Mouse (Mus musculus): ENCODE measurements around the gene Ankrd27. TPM values are rescaled to one million over a fixed set of nuclear protein-coding genes. Genes with fewer than 3 reads are reported as not detected.

Ankrd27 gene
- polyA plus RNA-seq (2015; fragmentation: Illumina TruSeq; extraction: RNeasy Lipid Tissue Mini Kit (QIAGEN cat#74804); ENCODE audit: insufficient read depth, low read depth, low replicate concordance), result 6.7 TPM

DNA sequence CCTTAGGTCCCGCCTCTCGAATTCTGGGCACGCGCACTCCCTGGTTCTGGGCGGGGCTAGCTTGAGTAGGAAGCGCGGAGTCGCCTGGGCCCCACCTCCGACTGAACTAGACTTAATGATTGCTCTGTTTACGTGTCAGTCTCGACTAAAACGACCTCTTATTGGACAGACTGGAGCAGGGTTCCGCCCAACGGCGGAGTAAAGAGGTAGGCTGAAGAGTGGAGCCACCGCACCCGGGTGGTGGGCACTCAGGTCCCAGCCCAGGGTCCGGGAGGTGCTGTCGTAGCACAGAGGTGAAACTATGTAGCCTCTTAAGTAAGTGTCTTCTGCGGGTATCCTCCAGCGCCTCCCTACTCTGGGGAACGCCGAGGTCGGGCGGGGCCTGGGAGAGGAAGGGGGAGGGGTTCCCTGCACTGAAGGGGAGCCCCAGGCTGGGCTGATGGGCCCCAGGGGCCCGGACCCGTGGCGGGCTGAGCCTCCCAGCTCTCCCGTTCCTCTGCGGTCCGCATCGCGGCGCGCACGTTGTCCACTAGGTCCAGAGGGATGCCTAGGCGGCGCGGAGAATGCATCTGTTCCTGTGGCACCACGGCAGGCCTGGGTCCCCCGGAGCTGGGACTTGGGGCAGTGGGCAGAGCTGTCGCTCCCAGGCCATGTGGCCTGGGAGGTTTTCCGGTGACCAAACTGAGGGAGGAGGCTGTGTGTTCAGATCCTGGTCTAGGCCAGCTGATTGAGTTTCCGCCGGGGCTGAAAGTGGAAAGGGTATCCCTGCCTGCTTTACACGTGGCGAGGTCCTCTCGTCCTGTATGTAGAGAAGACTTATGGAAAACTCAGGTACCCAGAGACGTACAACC lies at the start of gene Ankrd27:
TSS of gene Ankrd27 (plus strand) at position 190 of the 851 bp plus-strand sequence.

DNA sequence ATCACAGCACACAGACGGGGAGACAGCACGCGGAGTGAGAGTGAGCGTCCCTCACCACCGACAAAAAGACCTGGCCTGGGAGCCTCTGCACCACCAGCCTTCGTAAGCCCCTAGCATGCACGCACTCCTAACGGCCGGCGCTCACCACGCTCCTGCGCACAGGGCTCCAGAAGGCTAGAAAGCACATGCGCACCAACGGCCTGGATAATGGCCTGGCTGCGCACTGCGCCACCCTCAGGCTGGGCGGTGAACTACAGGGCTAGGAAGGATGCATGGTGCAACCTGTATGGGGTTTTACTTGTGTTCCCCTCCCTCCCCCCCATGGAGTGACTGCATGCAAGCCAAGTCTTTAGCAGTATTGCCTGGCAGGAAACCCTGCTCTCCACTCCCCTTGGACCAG lies 48.5 kb upstream of the Ankrd27 start, which contains the start of gene Tdrd12:
TSS of gene Tdrd12 (minus strand) at position 184 of the 400 bp plus-strand sequence.

DNA sequence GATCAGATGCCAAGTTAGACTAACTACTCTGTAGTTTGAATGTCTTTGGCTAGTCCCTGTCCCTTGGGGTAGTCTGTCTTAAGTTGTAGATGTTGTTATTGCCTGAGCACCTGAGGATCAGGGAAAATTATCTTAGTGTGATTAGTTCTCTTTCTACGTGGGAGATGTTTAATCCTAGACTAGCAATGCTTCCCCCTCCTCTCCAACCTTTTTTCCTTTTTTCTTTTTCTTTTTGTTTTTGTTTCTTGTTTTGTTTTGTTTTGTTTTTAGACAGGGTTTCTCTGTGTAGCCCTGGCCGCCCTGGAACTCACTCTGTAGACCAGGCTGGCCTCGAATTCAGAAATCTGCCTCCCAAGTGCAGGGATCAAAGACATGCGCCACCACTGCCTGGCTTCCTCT lies 29.8 kb upstream of the Ankrd27 start, which contains the start of gene Nudt19:
TSS of gene Nudt19 (minus strand) at position 100 of the 399 bp plus-strand sequence.

DNA sequence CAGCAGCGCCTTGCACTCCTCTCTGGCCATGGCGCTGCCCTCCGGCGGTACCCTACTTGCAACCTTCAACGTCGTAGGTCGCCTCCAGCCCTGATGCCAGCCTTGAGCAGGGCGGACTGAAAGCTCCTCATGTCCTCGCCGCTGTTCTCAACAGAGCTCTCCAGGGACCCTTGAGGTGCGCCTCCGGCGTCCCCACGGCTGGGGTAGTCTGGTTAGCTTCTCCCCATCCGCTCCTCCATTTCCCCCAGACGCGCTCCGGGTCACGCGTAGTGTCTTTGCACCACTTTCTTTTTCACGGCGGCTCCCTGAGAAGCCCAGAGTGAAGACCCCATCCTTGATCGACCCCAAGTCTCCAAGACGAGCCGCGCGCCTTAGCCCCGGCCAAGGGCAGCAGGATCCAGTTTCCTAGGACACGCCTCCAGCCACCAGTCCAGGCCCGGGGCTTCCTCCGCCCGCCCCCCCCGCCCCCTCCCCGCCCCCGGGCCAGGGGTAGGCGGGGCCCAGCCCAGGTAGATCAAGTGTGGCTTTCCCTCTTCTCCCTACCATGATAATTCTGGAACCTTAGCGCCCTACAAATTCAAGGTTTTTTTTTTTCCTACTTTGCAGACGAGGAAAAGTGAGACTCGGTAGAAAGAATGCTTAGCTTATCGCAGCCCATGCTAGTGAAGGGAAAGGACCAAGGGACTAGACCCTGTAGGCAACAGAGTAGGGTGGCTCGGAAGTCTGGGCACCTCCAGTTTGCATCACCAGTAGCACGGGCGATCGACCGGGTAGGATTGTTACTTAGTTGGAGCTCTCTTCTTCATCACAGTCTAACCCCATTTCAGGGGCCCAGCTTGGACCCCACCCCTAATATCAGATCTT lies 621 bp upstream of the Ankrd27 start, which contains the start of gene Rgs9bp:
TSS of gene Rgs9bp (minus strand) at position 392 of the 864 bp plus-strand sequence.

DNA sequence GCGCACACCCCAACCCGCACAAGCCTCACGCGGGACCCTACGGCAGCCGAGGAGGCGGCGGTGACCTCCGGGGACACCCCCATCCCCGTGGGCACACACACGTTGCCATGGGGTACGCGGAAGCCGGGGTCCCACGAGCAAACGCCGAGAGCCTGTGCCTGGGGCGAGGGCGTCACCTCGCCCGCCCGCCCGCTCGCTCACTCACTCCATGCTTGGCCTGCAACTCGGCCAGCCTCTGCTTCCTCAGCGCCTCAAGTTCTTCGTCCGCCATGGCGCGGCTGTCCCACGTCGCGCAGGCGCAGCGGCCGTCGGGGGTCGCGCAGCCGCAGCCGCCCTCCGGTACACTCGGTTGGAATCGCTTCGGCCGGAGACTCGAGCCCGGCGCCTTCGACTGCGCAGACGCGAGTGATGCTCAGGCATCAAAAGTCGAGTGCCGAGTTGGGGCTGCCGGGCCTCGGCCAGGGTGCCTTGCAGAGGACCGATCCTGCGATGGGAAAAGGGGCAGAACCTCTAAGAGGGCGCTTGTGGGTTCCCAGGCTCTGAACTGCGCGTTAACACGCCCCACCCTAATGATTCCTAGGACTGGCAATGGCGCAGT lies 61.2 kb downstream of the Ankrd27 start, which contains the start of gene Pdcd5:
TSS of gene Pdcd5 (minus strand) at position 421 of the 598 bp plus-strand sequence.

Other genes with a start within 250 kb of the Ankrd27 start
- 0.61 TPM for gene Faap24, start 189.4 kb upstream of the Ankrd27 start, polyA plus RNA-seq (2015; fragmentation: Illumina TruSeq; extraction: RNeasy Lipid Tissue Mini Kit (QIAGEN cat#74804); ENCODE audit: insufficient read depth, low read depth, low replicate concordance)
- 6.0 TPM for gene Cep89, start 189.2 kb upstream of the Ankrd27 start, polyA plus RNA-seq (2015; fragmentation: Illumina TruSeq; extraction: RNeasy Lipid Tissue Mini Kit (QIAGEN cat#74804); ENCODE audit: insufficient read depth, low read depth, low replicate concordance)
- not detected for gene Slc7a9, start 137.4 kb upstream of the Ankrd27 start, polyA plus RNA-seq (2015; fragmentation: Illumina TruSeq; extraction: RNeasy Lipid Tissue Mini Kit (QIAGEN cat#74804); ENCODE audit: insufficient read depth, low read depth, low replicate concordance)
- not detected for gene Tdrd12, start 48.5 kb upstream of the Ankrd27 start, polyA plus RNA-seq (2015; fragmentation: Illumina TruSeq; extraction: RNeasy Lipid Tissue Mini Kit (QIAGEN cat#74804); ENCODE audit: insufficient read depth, low read depth, low replicate concordance)
- 18.7 TPM for gene Nudt19, start 29.9 kb upstream of the Ankrd27 start, polyA plus RNA-seq (2015; fragmentation: Illumina TruSeq; extraction: RNeasy Lipid Tissue Mini Kit (QIAGEN cat#74804); ENCODE audit: insufficient read depth, low read depth, low replicate concordance)
- gene Rgs9bp, start 662 bp upstream of the Ankrd27 start, polyA plus RNA-seq (2015; fragmentation: Illumina TruSeq; extraction: RNeasy Lipid Tissue Mini Kit (QIAGEN cat#74804); ENCODE audit: insufficient read depth, low read depth, low replicate concordance), result not detected
- gene Pdcd5, start 61.3 kb downstream of the Ankrd27 start, polyA plus RNA-seq (2015; fragmentation: Illumina TruSeq; extraction: RNeasy Lipid Tissue Mini Kit (QIAGEN cat#74804); ENCODE audit: insufficient read depth, low read depth, low replicate concordance), result 29.3 TPM
- 0.78 TPM for gene Dpy19l3, start 168.2 kb downstream of the Ankrd27 start, polyA plus RNA-seq (2015; fragmentation: Illumina TruSeq; extraction: RNeasy Lipid Tissue Mini Kit (QIAGEN cat#74804); ENCODE audit: insufficient read depth, low read depth, low replicate concordance)
- gene Zfp507, start 216.8 kb downstream of the Ankrd27 start, polyA plus RNA-seq (2015; fragmentation: Illumina TruSeq; extraction: RNeasy Lipid Tissue Mini Kit (QIAGEN cat#74804); ENCODE audit: insufficient read depth, low read depth, low replicate concordance), result 3.0 TPM

Data from pancreas, adult 10 weeks (tissue).